In genomic region chr7:73624093-73624600, GRCm38 (mm10) we compare ENCODE assay signal across 20 mouse cellular contexts.
DNase-seq lines count a peak whose midpoint lies in the region; ATAC-seq and TF ChIP-seq lines count a peak whose summit lies in the region.
"Had no signal": no experiment of that assay in that cellular context is flagged by ENCODE, and none has a peak within 500 bp of the region (broad histone marks: within the 10 kb centered on the region; RNA-seq: fewer than 3 reads in every experiment).

No protein-coding gene starts in this region.

- H3K4me2 ChIP-seq in forebrain, embryonic 12.5 days: no peak overlapping the region
- no peak overlapping the region for H3K4me2 ChIP-seq in forebrain, embryonic 14.5 days (ENCODE audit: low read length)
- no peak overlapping the region for H3K4me2 ChIP-seq in embryonic facial prominence, embryonic 15.5 days (replicated peaks)
- no peak overlapping the region for H3K4me2 ChIP-seq in lung, embryonic 14.5 days
- H3K4me2 ChIP-seq in stomach, postnatal 0 days (replicated peaks; ENCODE audit: low read depth): no peak overlapping the region
- no peak overlapping the region for H3K4me2 ChIP-seq in hindbrain, embryonic 14.5 days (replicated peaks)
- no peak overlapping the region for H3K4me2 ChIP-seq in hindbrain, embryonic 11.5 days (replicated peaks; ENCODE audit: low read depth, low read length)
- H3K4me2 ChIP-seq: hindbrain, embryonic 12.5 days; liver, embryonic 15.5 days; midbrain, embryonic 15.5 days; stomach, embryonic 15.5 days had no signal

- no peak for ATAC-seq in forebrain, embryonic 12.5 days (ENCODE audit: low FRiP score)
- no peak for ATAC-seq in forebrain, embryonic 14.5 days
- no peak for ATAC-seq in embryonic facial prominence, embryonic 15.5 days (ENCODE audit: insufficient number of reproducible peaks, low FRiP score, low TSS enrichment, low read depth)
- no peak for ATAC-seq in lung, embryonic 14.5 days (ENCODE audit: insufficient read depth)
- no peak for ATAC-seq in stomach, postnatal 0 days (ENCODE audit: low FRiP score, low TSS enrichment)
- ATAC-seq in hindbrain, embryonic 14.5 days (ENCODE audit: low FRiP score): no peak
- no peak for ATAC-seq in hindbrain, embryonic 11.5 days (ENCODE audit: low FRiP score)
- ATAC-seq: forebrain, embryonic 16.5 days; intestine, embryonic 16.5 days; midbrain, embryonic 15.5 days had no signal

- 0 out of 2 replicates have a peak overlapping the region, but pooled peaks have one; percentile 13 for H3K27ac ChIP-seq in forebrain, embryonic 12.5 days
- H3K27ac ChIP-seq in forebrain, embryonic 14.5 days (ENCODE audit: low read depth, low read length): no peak overlapping the region
- 0 out of 2 replicates have a peak overlapping the region, but pooled peaks have one; percentile 60 for H3K27ac ChIP-seq in embryonic facial prominence, embryonic 15.5 days (replicated peaks)
- H3K27ac ChIP-seq in lung, embryonic 14.5 days (ENCODE audit: low read depth): 0 out of 2 replicates have a peak overlapping the region, but pooled peaks have one; percentile 54
- peak overlapping the region; percentile 61; the same call in 1 of the 2 replicates for H3K27ac ChIP-seq in stomach, postnatal 0 days (replicated peaks)
- no peak overlapping the region for H3K27ac ChIP-seq in hindbrain, embryonic 14.5 days
- H3K27ac ChIP-seq in hindbrain, embryonic 11.5 days (ENCODE audit: low read depth, low read length): no peak overlapping the region
- H3K27ac ChIP-seq: hindbrain, embryonic 12.5 days; liver, embryonic 15.5 days; midbrain, embryonic 15.5 days; stomach, embryonic 15.5 days had no signal

- H3K27me3 ChIP-seq in forebrain, embryonic 12.5 days: no peaks in the 10 kb centered on the region
- no peaks in the 10 kb centered on the region for H3K27me3 ChIP-seq in forebrain, embryonic 14.5 days (replicated peaks; ENCODE audit: control insufficient read depth, insufficient read depth, low read length)
- H3K27me3 ChIP-seq in embryonic facial prominence, embryonic 15.5 days: no peaks in the 10 kb centered on the region
- H3K27me3 ChIP-seq in lung, embryonic 14.5 days (ENCODE audit: insufficient read depth, low read length): no peaks in the 10 kb centered on the region
- no peaks in the 10 kb centered on the region for H3K27me3 ChIP-seq in stomach, postnatal 0 days (ENCODE audit: control insufficient read depth, insufficient read depth, low read length)
- no peaks in the 10 kb centered on the region for H3K27me3 ChIP-seq in hindbrain, embryonic 14.5 days (ENCODE audit: control insufficient read depth, insufficient read depth, low read length)
- H3K27me3 ChIP-seq in hindbrain, embryonic 11.5 days (ENCODE audit: control insufficient read depth, insufficient read depth, low read length): peaks cover 5% of the 10 kb centered on the region; the same call in 1 of the 2 replicates
- H3K27me3 ChIP-seq: liver, embryonic 15.5 days; megakaryocyte, embryonic 14.5 days; midbrain, embryonic 15.5 days; stomach, embryonic 15.5 days had no signal

- H3K4me3 ChIP-seq in forebrain, embryonic 12.5 days (replicated peaks): no peak overlapping the region
- H3K4me3 ChIP-seq in forebrain, embryonic 14.5 days (ENCODE audit: low read depth, low read length): no peak overlapping the region
- no peak overlapping the region for H3K4me3 ChIP-seq in embryonic facial prominence, embryonic 15.5 days (replicated peaks)
- no peak overlapping the region for H3K4me3 ChIP-seq in lung, embryonic 14.5 days (ENCODE audit: low read depth, low read length)
- no peak overlapping the region for H3K4me3 ChIP-seq in stomach, postnatal 0 days (ENCODE audit: low read depth, low read length)
- H3K4me3 ChIP-seq in hindbrain, embryonic 14.5 days (replicated peaks; ENCODE audit: low read length): no peak overlapping the region
- H3K4me3 ChIP-seq in hindbrain, embryonic 11.5 days (ENCODE audit: low read depth, low read length): no peak overlapping the region
- H3K4me3 ChIP-seq: hindbrain, embryonic 12.5 days; liver, embryonic 15.5 days; megakaryocyte, embryonic 14.5 days; midbrain, embryonic 15.5 days; stomach, embryonic 15.5 days had no signal

- TF ChIP-seq EP300 in stomach, postnatal 0 days (optimal IDR thresholded peaks at IDR 0.05): no peak

- no peak for TF ChIP-seq CTCF in lung, embryonic 14.5 days (IDR thresholded peaks at IDR 0.05; ENCODE audit: low read depth)
- TF ChIP-seq CTCF in stomach, postnatal 0 days (IDR thresholded peaks at IDR 0.05; ENCODE audit: low read depth): no peak

- no peaks in the 10 kb centered on the region for H3K9me3 ChIP-seq in forebrain, embryonic 12.5 days
- no peaks in the 10 kb centered on the region for H3K9me3 ChIP-seq in forebrain, embryonic 14.5 days (replicated peaks; ENCODE audit: control insufficient read depth, low read length)
- H3K9me3 ChIP-seq in embryonic facial prominence, embryonic 15.5 days (replicated peaks): no peaks in the 10 kb centered on the region
- no peaks in the 10 kb centered on the region for H3K9me3 ChIP-seq in lung, embryonic 14.5 days (ENCODE audit: low read depth, low read length)
- H3K9me3 ChIP-seq in stomach, postnatal 0 days (ENCODE audit: control insufficient read depth, low read length): no peaks in the 10 kb centered on the region
- H3K9me3 ChIP-seq in hindbrain, embryonic 14.5 days (ENCODE audit: control insufficient read depth, low read length): 0 out of 2 replicates have a peak, but pooled peaks cover 4% of the 10 kb centered on the region
- no peaks in the 10 kb centered on the region for H3K9me3 ChIP-seq in hindbrain, embryonic 11.5 days (ENCODE audit: control insufficient read depth, low read length)
- H3K9me3 ChIP-seq: hindbrain, embryonic 12.5 days; liver, embryonic 15.5 days; megakaryocyte, embryonic 14.5 days; midbrain, embryonic 15.5 days; stomach, embryonic 15.5 days had no signal

- 0 out of 2 replicates have a peak, but pooled peaks cover 3% of the 10 kb centered on the region for H3K4me1 ChIP-seq in forebrain, embryonic 12.5 days
- H3K4me1 ChIP-seq in forebrain, embryonic 14.5 days (ENCODE audit: control insufficient read depth, insufficient read depth, low read length): peaks cover 8% of the 10 kb centered on the region; the same call in 1 of the 2 replicates
- H3K4me1 ChIP-seq in embryonic facial prominence, embryonic 15.5 days: peaks cover 9% of the 10 kb centered on the region; the same call in 1 of the 2 replicates
- H3K4me1 ChIP-seq in lung, embryonic 14.5 days (ENCODE audit: insufficient read depth): no peaks in the 10 kb centered on the region
- H3K4me1 ChIP-seq in stomach, postnatal 0 days (replicated peaks; ENCODE audit: control insufficient read depth, insufficient read depth): no peaks in the 10 kb centered on the region
- 0 out of 2 replicates have a peak, but pooled peaks cover 4% of the 10 kb centered on the region for H3K4me1 ChIP-seq in hindbrain, embryonic 14.5 days (replicated peaks; ENCODE audit: control insufficient read depth, insufficient read depth, low read length)
- 0 out of 2 replicates have a peak, but pooled peaks cover 2% of the 10 kb centered on the region for H3K4me1 ChIP-seq in hindbrain, embryonic 11.5 days (replicated peaks; ENCODE audit: control insufficient read depth, insufficient read depth, low read length)
- H3K4me1 ChIP-seq: midbrain, embryonic 15.5 days had no signal

- H3K36me3 ChIP-seq in forebrain, embryonic 12.5 days (replicated peaks): no peaks in the 10 kb centered on the region
- H3K36me3 ChIP-seq in forebrain, embryonic 14.5 days (ENCODE audit: control insufficient read depth, insufficient read depth, low read length): no peaks in the 10 kb centered on the region
- H3K36me3 ChIP-seq in embryonic facial prominence, embryonic 15.5 days: no peaks in the 10 kb centered on the region
- H3K36me3 ChIP-seq in lung, embryonic 14.5 days (ENCODE audit: insufficient read depth): no peaks in the 10 kb centered on the region
- no peaks in the 10 kb centered on the region for H3K36me3 ChIP-seq in stomach, postnatal 0 days (ENCODE audit: control insufficient read depth, insufficient read depth, low read length)
- no peaks in the 10 kb centered on the region for H3K36me3 ChIP-seq in hindbrain, embryonic 14.5 days (replicated peaks; ENCODE audit: control insufficient read depth, insufficient read depth)
- no peaks in the 10 kb centered on the region for H3K36me3 ChIP-seq in hindbrain, embryonic 11.5 days (ENCODE audit: control insufficient read depth, insufficient read depth, low read length)
- H3K36me3 ChIP-seq: hindbrain, embryonic 12.5 days; liver, embryonic 15.5 days; midbrain, embryonic 15.5 days; stomach, embryonic 15.5 days had no signal

- WGBS in forebrain, embryonic 12.5 days: 84% methylated on average over 3 of the region's 3 CpGs
- 85% methylated on average over 3 of the region's 3 CpGs for WGBS in forebrain, embryonic 14.5 days
- 55% methylated on average over 3 of the region's 3 CpGs for WGBS in embryonic facial prominence, embryonic 15.5 days
- 61% methylated on average over 3 of the region's 3 CpGs for WGBS in lung, embryonic 14.5 days
- WGBS in stomach, postnatal 0 days: 60% methylated on average over 3 of the region's 3 CpGs
- 82% methylated on average over 3 of the region's 3 CpGs for WGBS in hindbrain, embryonic 14.5 days
- WGBS in hindbrain, embryonic 11.5 days: 81% methylated on average over 3 of the region's 3 CpGs

- DNase-seq in forebrain, embryonic 14.5 days (ENCODE audit: low spot score): no peak
- DNase-seq in lung, embryonic 14.5 days: no peak
- no peak for DNase-seq in stomach, postnatal 0 days (ENCODE audit: low spot score)
- no peak for DNase-seq in hindbrain, embryonic 14.5 days (ENCODE audit: low spot score)
- DNase-seq in frontal cortex, postnatal 10 days (ENCODE audit: low spot score in 2 of 2): no peak
- no peak for DNase-seq in hindbrain, embryonic 11.5 days (ENCODE audit: low spot score)
- DNase-seq: adrenal gland, postnatal 36 days; cerebellum, adult 8-10 months; gastrocnemius, postnatal 25 days; left cerebral cortex, postnatal 4 days; thymus, postnatal 25 days had no signal

- no peak overlapping the region for H3K9ac ChIP-seq in forebrain, embryonic 12.5 days
- no peak overlapping the region for H3K9ac ChIP-seq in forebrain, embryonic 14.5 days (ENCODE audit: low read length)
- H3K9ac ChIP-seq in embryonic facial prominence, embryonic 15.5 days: no peak overlapping the region
- no peak overlapping the region for H3K9ac ChIP-seq in lung, embryonic 14.5 days
- no peak overlapping the region for H3K9ac ChIP-seq in stomach, postnatal 0 days (ENCODE audit: low read length)
- H3K9ac ChIP-seq in hindbrain, embryonic 14.5 days: no peak overlapping the region
- H3K9ac ChIP-seq in hindbrain, embryonic 11.5 days (ENCODE audit: low read depth, low read length): no peak overlapping the region
- H3K9ac ChIP-seq: hindbrain, embryonic 12.5 days; liver, embryonic 15.5 days; midbrain, embryonic 15.5 days; stomach, embryonic 15.5 days had no signal

Comparison
In these comparisons a context has a peak if more than half of its experiments do, and no peak if none do; other contexts are left out.
1. H3K27ac ChIP-seq: peak in forebrain, embryonic 12.5 days (single experiment), embryonic facial prominence, embryonic 15.5 days (single experiment), lung, embryonic 14.5 days (single experiment) and stomach, postnatal 0 days (single experiment); none in forebrain, embryonic 14.5 days (single experiment), hindbrain, embryonic 14.5 days (single experiment) and hindbrain, embryonic 11.5 days (single experiment).